Mouse (Mus musculus) ES-Bruce4 (cell line): ENCODE data around the gene Olfr522.

Experiments
- CTCF ChIP-seq: IDR thresholded peaks from one replicate; pipeline ENCODE4 v1.8.1; 2011; ENCODE audit warnings: low read depth, low read length
- POLR2A ChIP-seq: IDR thresholded peaks from one replicate; pipeline ENCODE4 v1.8.1; 2011; ENCODE audit warnings: low read length; ENCODE audit not compliant: insufficient read depth

GRCm38 (mm10) chr7:140154218-140154927 is 10.2 kb downstream of the Olfr522 start, which contains the start of gene Sprn:
- TF ChIP-seq CTCF, result no peak
- no peak for TF ChIP-seq POLR2A
